Mouse (Mus musculus): ENCODE data around the gene Rnf145.

Gene Rnf145

DNA sequence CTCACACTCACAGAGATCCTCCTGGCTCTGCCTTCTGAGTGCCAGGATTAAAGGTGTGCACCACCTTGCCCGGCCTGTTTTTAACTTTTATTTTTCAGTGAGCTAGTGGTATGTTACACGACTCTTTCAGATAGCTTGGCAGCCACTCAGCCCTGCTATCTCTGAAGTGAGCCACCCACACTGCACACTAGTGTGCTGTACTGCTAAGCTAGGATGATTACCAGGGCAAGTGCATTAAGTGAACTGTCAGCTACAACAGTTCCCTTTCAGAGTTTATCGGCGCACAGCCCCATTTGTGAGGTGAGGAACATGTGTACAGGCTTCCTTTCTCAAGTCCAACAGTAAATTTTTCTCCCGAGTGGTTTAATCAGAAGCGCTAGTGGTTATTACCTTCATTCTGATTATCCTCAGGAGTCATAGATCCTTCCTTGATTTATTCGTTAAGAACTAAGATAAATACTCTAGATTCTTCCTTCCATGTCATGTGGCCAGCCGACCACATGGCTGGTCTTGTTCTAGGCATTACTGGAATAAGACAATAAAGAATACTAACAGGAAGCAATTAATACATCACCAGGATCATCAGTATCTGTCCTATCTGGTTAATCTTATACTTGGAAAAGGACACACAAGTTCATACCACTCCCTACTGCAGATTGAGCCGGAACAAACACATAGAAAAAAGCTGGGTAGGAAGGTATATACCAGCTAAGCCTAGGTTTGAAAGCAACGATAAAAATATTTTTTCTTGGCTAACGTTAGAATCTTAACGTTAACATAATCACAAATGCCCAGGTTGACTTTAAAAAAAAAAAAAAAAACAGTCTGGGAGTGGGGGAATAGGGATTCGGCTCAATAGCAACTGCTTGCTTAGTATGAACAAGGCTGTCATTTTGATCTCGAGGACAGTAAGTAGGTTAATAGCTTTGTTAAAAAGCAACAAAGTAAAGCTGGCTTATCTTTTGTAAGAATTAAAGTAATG lies 6.4 kb upstream of the Rnf145 start:
- no peak for DNase-seq

DNA sequence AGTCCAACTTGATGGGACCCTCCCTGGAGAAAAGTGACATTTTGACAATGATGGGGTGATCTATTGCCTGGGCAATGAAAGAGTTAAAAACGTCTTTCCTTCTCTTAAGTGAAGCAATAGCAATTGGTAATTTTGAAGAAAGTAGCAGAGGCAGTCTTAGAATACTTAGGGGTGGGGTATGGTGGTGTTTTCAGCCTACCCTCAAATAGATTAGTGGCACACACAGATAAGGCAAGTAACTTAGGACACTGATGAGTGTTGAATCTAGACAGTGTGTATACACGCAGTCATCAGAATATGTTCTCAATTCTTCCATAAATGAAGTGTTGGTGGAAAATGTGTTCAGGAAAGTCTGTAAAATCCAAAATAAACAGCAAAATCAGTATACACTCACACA lies 5.7 kb upstream of the Rnf145 start:
- DNase-seq: no peak

DNA sequence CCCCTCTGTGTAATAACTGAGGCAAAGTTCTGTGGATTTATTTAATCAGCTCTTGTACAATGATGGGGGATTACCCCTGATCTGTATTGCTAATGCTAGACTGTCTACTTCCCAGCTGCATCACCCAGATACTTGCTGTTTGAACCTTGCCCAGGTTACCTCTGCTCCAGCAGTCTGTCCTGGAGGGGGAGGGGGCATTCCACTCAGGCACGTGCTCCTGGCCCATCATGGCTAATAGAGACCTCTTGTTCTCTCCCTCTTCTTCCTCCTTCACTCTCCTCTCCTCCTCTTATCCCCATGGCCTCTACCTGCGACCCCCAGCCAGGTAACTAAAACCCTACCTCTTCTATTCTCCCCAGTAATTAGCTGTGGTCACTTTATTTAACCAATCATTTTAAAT lies 4.1 kb upstream of the Rnf145 start:
- peak; percentile 51 for DNase-seq

DNA sequence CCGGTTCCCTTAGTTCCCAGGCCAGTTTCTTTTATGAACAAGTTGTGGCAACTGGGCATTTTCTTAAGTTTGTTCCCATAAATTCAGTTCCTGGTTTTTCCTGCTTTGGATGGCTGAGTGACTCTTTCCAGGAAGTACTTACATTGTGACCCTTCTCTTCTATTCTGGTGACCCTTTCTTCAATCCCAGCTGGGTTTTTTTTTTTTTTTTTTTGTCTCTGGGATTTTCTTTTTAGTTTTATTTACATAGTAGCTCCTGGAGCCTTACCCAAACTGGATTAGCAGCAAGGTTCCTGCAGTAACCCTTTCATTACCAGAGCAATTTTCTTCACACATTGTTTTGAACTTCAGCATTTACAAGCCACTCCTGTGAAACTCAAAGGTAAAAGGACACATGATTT lies 2.4 kb upstream of the Rnf145 start:
- no peak for DNase-seq

DNA sequence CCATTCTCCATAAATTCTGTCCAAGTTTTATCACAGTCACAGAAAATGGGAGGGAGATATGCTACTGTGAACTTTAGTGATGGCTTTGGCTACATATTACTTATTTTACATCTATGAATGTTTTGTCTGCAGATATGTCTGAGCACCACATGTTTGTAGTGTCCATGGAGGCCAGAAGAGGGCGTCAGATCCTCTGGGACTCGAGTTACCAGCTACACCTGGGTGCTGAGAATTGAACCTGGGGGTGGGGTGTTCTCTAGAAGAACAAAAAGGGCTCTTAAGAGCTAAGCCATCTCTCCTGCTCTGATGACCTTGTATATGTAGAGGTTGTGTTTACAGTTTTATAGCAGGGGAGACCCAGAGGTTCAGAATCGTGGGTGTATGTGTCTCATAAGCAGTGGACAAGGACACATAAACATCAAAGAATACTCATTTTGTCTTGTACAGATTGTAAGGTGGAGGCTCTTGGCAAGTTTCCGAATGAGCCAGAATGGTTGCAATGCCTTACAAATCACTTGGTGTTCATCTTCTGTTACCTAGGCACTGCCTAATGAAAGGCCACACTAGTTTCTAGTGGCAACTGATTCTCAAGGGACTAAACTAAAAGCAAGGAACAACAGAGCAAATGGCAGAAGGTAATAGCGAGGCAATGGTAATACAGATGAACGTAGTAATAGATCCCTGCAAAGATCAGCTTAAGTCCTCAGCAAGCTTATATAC lies 1.0 kb upstream of the Rnf145 start:
- DNase-seq: no peak

DNA sequence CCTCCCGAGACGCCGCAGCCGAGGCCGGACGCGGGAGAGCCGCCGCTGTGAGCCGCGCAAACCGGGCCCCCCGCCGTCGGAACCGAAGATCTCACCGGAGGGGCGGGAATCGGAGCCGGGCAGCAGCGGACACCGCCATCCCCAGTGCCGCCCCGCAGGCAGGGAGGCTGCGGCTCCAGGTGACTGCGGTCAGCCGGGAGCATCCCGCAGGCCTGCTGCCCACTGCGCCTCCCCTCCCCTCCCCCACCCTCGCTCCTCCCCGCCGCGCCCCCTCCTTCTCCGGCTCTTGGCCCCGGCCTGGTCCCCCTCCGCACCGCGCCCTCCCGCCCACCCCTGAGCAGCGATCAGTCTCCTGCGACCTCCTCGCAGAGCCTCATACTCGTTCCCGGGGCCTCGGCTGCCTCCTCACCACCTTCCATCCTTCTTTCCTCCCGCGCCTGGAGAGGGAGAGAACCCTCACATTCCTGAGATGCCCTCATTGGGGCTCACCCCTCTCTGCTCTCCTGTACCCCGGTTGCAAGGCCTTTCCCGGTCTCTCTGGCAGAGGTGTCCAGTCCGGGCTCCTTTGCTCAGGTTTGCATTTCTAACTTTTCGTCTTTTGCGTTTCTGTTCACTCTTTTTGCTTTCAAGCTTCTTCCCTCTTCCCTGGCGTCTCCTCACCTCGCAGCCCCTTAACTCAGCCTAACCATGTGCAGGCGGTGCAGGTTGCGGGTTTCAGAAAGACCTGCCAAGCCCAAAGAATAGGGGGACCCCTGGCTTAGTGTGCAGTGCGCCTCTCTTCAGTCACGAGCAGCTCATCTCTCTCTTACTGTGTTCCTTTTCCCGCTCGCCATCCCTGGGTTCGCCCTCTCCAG lies 559 bp downstream of the Rnf145 start:
- peak; percentile 75 for DNase-seq

DNA sequence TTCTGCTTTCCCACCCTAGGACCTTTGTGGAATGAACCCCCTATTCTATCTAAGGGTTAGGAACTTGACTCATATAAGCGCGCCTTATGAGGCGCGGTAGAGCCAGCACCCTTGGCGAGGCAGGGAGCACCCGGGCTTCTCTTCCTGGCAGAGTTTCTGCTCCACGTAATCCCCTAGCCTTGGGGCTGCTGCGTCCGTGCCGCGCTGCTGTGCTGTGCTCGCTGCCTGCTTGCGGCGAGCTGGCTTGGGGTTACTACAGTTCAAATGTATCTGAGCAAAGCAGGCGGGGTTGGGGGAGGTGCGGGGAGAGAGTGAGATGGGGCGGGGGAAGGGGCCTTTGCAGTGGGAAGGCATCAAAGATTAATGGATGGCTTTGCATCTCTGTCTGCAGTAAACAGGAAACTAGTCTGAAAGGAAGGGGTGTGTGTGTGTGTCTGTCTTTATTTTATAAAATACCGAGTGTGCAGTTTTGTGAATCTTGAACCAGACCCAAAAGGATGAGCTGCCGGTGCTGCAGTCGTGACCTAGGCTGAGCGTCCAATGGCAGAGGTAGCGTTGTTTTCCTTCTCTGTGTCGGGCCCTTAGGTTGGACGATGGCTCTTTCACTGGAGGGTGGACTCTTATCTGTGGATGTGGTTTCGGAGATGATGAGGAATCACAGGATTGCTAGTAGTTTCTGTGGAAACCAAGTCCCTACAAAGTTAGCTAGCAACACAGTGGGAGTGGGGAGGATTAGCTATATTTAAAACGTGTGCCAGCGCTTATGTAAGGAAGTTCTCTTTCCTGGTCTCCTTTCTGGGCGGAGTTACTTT lies 1.4 kb downstream of the Rnf145 start:
- peak; percentile 91 for DNase-seq

DNA sequence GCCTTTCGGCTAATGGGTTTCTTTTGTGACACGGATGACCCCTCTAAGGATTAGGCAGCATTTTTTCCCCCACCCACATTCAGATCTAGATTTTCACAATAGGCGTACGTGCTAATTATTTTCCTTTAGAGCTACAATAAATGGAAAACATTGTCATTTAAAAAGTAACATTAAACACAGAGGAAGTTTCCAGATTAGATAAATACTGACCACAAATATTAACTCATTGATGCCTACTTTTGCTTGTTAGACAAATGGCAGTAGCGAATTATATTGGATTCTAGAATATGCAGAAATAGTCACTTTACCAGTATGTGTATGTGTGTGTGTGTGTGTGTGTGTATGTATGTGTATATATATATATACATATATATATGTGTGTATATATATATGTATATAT lies 3.8 kb downstream of the Rnf145 start:
- no peak for DNase-seq

DNA sequence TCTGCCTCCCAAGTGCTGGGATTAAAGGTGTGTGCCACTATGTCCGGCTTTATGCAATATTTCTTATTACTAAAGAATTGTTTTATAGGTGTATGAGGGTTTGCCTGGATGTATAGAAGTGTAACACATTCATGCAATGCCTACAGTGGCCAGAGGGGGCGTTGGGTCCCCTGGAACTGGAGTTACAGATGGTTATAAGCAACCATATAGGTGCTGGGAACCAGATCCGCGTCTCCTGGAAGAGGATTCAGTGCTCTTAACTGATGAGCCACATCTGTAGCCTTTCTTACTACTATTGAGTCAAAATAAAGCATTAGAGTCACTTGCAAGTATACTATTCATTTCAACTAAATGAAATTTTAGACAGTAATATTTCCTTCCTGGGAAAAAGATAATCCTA lies 7.0 kb downstream of the Rnf145 start:
- no peak for DNase-seq

DNA sequence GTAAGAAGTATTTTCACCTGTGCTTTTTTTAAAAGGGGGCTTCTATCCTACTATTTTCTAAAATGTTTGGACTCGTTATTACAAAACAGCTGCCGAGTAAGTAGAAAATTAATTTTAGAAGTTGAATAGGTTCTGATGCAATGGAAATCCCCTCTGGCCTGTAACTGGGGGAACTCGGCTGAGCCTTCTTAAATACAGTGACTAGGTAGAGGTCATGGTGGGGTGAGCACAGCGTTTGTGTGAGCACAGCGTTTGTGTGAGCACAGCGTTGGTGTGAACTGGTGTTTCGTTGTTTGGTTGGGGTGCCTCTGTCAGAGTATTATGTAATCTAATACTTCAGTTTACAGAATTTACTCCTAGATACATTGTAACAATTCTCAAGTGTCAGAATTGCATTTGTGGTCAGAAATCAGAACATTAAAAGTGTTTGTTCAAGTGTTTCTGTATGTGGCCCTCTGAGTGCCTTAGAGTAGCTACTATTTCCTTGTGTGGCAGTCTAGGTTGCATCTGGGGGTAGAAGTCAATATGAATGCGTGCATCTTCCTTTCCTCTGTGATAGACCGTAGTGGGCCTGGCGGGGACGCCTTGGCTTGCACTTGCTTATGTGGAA lies 8.0 kb downstream of the Rnf145 start:
- DNase-seq: no peak

DNA sequence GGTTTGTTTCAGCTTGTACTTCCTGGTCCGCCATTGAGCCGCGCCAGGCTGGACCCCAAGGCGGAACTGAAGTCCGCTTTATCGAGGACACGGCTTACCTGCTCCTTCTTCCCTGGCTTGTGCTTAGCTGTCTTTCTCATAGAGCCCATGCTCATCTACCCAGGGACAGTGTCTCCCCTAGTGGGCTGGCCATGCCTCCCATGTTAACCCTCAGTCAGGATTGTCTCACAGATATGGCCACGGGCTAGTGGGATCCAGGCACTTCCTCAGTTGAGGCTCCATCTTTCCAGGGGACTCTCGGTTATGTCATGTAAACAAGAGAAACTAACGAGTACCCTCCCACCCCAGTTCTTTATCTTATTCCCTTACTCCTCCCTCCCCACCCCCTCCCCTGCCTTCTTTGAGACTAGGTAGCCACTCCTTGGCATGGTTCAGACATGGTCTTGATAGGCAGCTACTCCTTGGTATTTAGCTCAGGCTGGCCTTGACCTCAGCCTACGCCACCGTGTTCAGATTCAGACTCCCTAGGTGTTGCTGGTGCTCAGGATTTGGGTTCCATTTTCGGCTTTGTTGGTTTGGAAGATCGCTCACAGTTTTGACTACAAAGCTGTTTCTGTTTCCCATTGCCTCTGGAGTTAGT lies 9.9 kb downstream of the Rnf145 start:
- no peak for DNase-seq

DNA sequence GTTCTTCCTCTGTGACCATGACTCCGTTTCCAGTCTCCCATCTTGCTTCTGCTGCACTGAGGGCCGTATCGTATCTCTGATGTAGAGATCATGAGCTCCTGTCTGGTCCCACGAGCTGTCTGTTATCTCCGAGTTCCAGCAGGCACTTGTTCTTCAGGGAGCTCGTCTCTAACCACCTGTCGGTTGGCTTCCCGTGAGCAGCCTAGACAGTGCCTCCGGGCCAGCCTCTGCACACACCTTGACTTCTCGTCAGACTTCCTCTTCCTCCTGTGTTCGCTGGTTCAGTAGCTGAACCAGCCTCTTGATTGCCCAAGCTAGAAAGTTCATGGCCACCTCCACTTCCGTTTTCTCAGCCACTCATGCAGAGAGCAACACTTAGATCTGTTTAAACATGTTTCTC lies 10.4 kb downstream of the Rnf145 start:
- DNase-seq: no peak

DNA sequence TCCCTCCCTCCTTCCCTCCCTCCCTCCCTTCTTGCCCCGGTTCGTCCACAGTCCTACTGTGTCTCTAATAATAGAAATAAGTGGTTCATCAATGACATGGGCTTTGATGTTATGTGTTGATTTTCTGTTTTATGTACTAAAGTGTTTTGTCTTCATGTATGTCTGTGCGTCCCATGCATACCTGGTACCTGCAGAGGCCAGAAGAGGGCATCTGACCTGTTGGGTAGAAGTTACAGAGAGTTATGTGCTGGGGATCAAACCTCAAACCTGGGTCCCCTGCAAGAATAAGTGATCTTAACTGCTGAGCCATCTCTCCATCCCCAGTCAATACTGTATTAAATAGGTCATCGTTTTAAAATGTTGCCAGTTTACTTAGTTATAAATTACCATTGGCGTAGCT lies 11.0 kb downstream of the Rnf145 start:
- DNase-seq: no peak

DNA sequence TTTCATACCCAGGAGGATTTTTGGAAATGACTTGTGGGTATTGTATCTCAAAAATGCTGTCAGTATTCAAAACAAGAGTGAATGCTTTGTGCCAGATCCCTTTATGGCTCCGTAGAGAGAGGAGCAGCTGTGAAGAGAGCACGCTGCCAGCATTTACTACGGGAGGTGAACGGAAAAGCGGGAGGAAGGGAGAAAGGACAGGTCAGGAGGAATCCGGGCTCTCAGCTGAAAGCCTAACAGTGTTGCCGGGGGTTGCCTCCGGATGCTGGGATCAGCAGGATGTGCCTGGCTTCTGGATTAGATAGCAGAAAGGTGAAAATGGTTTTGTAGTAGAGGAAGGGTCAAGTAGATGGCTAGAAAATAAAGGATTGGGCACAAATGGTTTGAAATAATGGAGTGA lies 11.6 kb downstream of the Rnf145 start:
- peak; percentile 38 for DNase-seq

DNA sequence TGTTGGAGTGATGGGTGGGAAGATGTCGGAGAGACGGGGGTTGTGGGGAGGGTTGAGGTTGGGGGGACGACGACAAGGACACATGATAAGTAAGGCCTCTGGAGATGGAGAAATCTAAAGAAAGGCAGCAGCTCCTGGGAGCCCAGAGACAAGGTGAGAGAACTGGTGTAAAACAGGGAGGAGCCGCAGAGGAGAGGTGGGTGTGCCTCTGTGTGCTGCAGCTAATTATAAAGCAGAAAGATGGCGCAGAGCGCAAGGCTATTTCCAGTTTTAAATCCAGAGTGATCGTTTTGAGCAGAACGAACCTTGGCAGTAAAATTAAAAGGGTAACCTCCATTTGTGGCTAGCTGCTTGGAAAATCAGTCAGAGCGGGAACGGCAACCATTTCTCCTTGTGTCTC lies 12.1 kb downstream of the Rnf145 start:
- DNase-seq: no peak

DNA sequence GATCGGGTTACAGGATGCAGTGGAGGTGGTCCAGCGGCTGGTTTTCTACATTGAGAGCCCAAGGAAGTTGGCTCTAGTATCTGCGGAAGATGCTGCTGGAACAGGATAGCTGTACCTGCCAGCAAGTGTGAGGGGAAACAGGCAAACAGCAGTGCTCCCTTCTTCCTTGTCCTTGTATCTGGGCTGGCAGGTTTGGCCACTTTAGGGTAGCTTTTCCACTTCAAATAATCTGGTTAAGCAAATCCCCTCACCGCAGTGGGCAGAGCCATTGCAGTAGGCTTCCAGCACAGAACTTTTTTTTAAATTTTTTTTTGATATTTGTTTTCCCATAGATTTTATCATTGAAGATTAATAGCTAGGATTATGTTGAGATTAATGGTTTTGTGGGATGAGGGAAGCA lies 12.9 kb downstream of the Rnf145 start:
- DNase-seq: no peak

DNA sequence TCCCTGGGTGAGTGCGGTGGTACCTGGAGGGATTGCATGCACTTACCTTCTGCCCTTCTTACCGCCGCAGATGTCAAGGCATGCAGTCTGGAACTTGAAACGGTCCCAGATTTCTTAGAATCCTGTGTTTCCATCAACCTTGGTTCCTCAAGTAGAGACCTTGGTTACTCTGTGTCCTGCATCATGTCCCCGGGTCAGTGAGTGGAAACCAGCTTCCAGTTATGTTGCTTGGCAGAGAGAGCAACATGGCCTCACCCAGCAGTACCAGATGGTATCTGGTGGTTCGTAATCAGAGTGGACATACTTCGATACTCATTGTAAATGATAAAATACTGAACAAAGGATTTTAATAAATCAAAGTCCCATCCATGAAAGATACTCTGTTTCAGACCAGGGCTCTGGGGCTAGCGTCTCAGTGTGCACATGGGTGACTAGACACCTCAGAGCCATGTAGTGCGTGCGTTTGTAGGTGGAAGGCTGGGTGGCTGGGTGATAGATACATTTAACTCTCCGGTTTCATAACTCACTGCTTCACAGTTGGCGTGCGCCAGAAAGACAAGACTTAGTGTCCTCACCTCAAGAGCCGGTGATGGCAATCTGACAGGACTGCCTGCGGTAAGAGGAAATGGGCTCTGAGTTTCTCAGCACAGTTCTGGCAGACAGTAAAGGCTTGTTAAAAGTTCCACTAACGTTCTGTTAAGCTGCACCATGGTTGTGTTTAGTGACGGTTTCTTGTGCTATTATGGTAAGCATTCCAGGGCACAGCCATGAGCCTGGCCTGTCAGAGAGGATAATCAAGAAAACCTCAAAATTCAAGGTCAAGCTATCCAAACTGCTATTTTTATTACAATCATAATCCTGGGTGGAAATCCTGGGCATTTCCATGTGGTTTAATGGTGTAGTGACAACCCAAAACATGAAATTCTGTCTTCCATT lies 14.3 kb downstream of the Rnf145 start:
- DNase-seq: no peak

DNA sequence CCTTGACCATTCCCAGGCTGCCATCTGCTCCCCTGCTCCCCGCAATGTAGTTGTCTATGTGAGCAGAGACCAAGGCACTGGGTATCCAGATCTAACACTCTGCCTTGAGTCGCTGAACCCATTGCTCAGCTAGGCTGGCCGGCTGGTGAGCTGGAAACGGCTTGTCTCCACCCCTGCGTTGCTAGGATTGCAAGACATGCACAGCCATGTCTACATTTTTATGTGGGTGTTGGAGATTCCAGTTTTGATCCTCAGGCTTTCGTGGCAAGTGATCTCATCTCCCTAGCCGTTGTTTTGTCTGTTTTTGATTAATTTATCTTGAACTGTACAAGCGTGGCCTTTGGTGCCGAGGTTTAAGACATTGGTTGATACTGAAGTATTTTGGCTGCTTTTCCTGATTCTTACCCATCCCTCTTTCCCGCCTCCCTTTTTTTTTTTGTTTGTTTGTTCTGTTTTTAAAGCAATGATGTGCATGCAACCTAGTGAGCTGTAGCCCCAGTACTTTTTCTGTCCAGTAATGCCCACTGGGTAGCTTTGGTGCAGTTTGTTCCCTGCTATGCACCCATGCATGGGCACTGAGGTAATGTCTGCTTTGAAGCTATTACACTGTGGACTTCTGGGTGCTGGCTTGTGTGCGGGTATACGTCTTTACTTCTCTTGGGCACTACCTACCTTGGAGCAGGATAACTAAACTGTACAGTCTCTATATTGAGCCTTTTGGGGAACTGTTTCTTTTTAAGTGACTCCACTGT lies 16.4 kb downstream of the Rnf145 start:
- DNase-seq: no peak

DNA sequence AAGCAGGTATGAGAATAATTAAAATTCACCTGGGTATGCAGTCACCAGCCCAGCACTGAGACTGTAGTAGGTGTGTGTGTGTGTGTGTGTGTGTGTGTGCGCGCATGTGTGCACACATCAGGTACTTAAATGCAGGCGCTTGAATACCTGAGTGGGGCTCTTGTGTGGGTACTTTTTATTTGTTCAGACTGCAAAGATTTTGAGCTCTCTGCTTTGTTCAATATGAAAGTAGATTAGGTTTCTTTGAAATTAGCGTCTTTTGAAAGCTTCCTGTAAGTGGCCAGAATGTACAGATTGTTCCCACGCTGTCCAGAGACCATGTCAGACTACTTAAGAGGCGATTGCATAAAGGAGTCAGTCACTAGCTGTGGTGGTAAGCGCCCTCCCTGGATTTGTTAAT lies 18.6 kb downstream of the Rnf145 start:
- DNase-seq: no peak
